Mouse (Mus musculus) midbrain, embryonic 16.5 days (tissue): ENCODE data around the gene Tmem170. TPM values are rescaled to one million over a fixed set of nuclear protein-coding genes. Genes with fewer than 3 reads are reported as not detected.

ENCODE experiments used
- ATAC-seq: fragments of 200-750 bp; cut with Nextera tagmentation; 2 replicates; pipeline ENCODE4 v1.8.0; 2017; ENCODE audit warnings: moderate TSS enrichment
- H3K27ac ChIP-seq: fragments of 300-500 bp; sonication (generic); 2 replicates; pipeline ENCODE4 v1.5.1; 2014; ENCODE audit warnings: mild to moderate bottlenecking, low read length, mixed read lengths
- H3K27me3 ChIP-seq: fragments of 300-500 bp; sonication (generic); 2 replicates; pipeline ENCODE4 v1.6.1; 2014; ENCODE audit warnings: low read depth, low read length, mixed read lengths; ENCODE audit not compliant: control insufficient read depth, insufficient read depth
- H3K36me3 ChIP-seq: fragments of 300-500 bp; sonication (generic); 2 replicates; pipeline ENCODE4 v1.6.1; 2014; ENCODE audit warnings: mild to moderate bottlenecking, low read length, moderate library complexity, mixed read lengths; ENCODE audit not compliant: control insufficient read depth, insufficient read depth
- H3K4me1 ChIP-seq: fragments of 300-500 bp; sonication (generic); 2 replicates; pipeline ENCODE4 v1.6.1; 2014; ENCODE audit warnings: mild to moderate bottlenecking, low read length, mixed read lengths; ENCODE audit not compliant: control insufficient read depth, insufficient read depth
- H3K4me2 ChIP-seq: fragments of 300-500 bp; sonication (generic); 2 replicates; pipeline ENCODE4 v1.6.1; 2014; ENCODE audit warnings: mild to moderate bottlenecking, low read length, mixed read lengths
- H3K4me3 ChIP-seq: fragments of 300-500 bp; sonication (generic); 2 replicates; pipeline ENCODE4 v1.5.1; 2014; ENCODE audit warnings: low read depth, mild to moderate bottlenecking, low read length, moderate library complexity, mixed read lengths
- H3K9ac ChIP-seq: fragments of 300-500 bp; sonication (generic); 2 replicates; pipeline ENCODE4 v1.6.1; 2014; ENCODE audit warnings: low read depth, low read length, mixed read lengths
- H3K9me3 ChIP-seq: fragments of 300-500 bp; sonication (generic); replicated peaks from 2 replicates; pipeline ENCODE4 v1.6.1; 2014; ENCODE audit warnings: mild to moderate bottlenecking, low read length, mixed read lengths; ENCODE audit not compliant: control insufficient read depth, poor library complexity, severe bottlenecking
- WGBS: fragments of 180-500 bp; shearing (Covaris S2); extraction: QIAGEN DNeasy Blood & Tissue Kit; methylation state at CpG from one replicate; pipeline ENCODE4 v1.1.7; 2014; 5-methylcytosine and 5-hydroxymethylcytosine counted together
- polyA plus RNA-seq: library from polyadenylated mRNA; unstranded; fragments of >200 nt; fragmentation: Nextera tagmentation; extraction: Ambion mirVana; gene quantifications from 2 replicates; pipeline ENCODE4 v1.2.1, GENCODE M21; 2015

The Tmem170 gene
- polyA plus RNA-seq, 1 experiment from 2014 or later: 3.8 TPM

DNA sequence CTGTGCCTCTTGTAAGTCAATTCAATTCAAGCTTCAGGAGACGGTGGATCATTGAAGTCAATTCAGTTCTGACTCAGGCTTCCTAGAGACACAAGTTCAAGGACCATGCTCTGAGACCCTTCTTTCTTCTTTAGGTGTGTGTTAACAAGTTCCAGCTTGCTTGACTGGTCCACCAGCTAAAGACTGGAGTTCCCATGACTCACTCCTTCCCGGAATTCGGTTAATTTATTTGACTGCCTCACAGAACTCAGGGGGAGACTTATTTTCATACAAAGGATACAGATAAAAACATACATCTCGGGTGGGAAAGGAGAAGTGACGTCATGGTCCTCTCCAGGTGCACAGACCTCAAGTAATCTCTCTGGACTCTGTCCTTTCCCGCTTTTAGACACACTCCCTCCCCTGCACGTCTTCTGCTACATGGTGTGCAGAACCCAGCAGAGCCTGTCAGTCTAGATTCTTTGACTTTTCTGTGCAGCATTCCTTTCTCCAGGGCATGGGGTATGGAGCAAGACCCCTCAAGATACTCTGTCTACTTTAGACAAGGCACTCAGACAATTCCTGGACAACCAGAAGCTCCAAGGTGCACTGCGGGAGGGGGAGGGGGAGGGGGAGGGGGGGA, 29.1 kb upstream of the Tmem170 start:
- H3K36me3 ChIP-seq: no peaks in the 10 kb centered on the region
- H3K27ac ChIP-seq: no peak overlapping the region
- WGBS: 75% methylated on average over 7 of the region's 8 CpGs
- no peak overlapping the region for H3K4me3 ChIP-seq
- no peak overlapping the region for H3K9ac ChIP-seq
- H3K4me1 ChIP-seq: peaks cover 15% of the 10 kb centered on the region
- no peaks in the 10 kb centered on the region for H3K27me3 ChIP-seq
- ATAC-seq: no peak
- H3K4me2 ChIP-seq: no peak overlapping the region
- H3K9me3 ChIP-seq: no peaks in the 10 kb centered on the region

GRCm38 (mm10) chr8:111902080-111902479, 25.5 kb upstream of the Tmem170 start:
- Histone ChIP-seq H3K36me3 (no peaks in the 10 kb centered on the region), H3K9ac (no peak overlapping the region), H3K27me3 (no peaks in the 10 kb centered on the region), H3K9me3 (no peaks in the 10 kb centered on the region), H3K27ac (no peak overlapping the region), H3K4me1 (no peaks in the 10 kb centered on the region), H3K4me2 (no peak overlapping the region), H3K4me3 (no peak overlapping the region)
- no peak for ATAC-seq
- 47% methylated on average over 5 of the region's 5 CpGs for WGBS

- no peaks in the 10 kb centered on the region for H3K27me3 ChIP-seq
- no peak overlapping the region for H3K4me3 ChIP-seq
- H3K27ac ChIP-seq: no peak overlapping the region
- H3K4me2 ChIP-seq: no peak overlapping the region
- no peak overlapping the region for H3K9ac ChIP-seq
- no peaks in the 10 kb centered on the region for H3K36me3 ChIP-seq
- H3K9me3 ChIP-seq: no peaks in the 10 kb centered on the region; the same call in 1 of the 2 replicates
- no peak for ATAC-seq
- no peaks in the 10 kb centered on the region for H3K4me1 ChIP-seq
- WGBS: 37% methylated on average over 10 of the region's 10 CpGs
Measured at GRCm38 (mm10) chr8:111898586-111898985, 22.0 kb upstream of the Tmem170 start.

GRCm38 (mm10) chr8:111894955-111895354, 18.4 kb upstream of the Tmem170 start:
- Histone ChIP-seq H3K9ac (no peak overlapping the region), H3K27ac (no peak overlapping the region), H3K4me2 (no peak overlapping the region), H3K4me1 (peaks cover 5% of the 10 kb centered on the region; the same call in 1 of the 2 replicates), H3K9me3 (no peaks in the 10 kb centered on the region; the same call in 1 of the 2 replicates), H3K36me3 (no peaks in the 10 kb centered on the region), H3K4me3 (no peak overlapping the region), H3K27me3 (peaks cover 13% of the 10 kb centered on the region)
- no peak for ATAC-seq
- 87% methylated on average over 7 of the region's 7 CpGs for WGBS

GRCm38 (mm10) chr8:111892615-111893014, 16.1 kb upstream of the Tmem170 start:
- 64% methylated on average over 5 of the region's 5 CpGs for WGBS

DNA sequence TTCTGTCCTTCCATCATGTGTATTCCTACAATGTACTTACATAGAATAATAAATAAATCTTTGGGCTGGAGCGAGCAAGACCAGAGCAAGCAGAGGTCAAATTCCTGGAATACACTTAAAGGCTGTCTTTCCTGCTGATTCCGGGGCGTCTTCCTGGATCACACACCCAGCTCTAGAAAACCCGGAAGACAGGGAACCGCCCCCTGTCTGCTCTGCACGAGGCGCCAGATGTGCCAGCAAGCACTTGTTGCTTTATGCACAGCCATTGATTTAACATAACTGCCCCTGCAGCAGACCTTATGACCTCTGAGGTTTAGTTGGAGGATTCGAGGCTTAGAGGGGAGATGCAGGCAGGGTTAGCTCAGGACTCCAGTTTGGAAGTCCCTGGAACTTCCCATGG, 15.4 kb upstream of the Tmem170 start:
- H3K9me3 ChIP-seq: no peaks in the 10 kb centered on the region; the same call in 1 of the 2 replicates
- no peak overlapping the region for H3K4me2 ChIP-seq
- H3K4me3 ChIP-seq: no peak overlapping the region
- H3K27ac ChIP-seq: no peak overlapping the region
- H3K36me3 ChIP-seq: no peaks in the 10 kb centered on the region
- ATAC-seq: no peak
- peaks cover 28% of the 10 kb centered on the region for H3K27me3 ChIP-seq
- no peak overlapping the region for H3K9ac ChIP-seq
- H3K4me1 ChIP-seq: peaks cover 6% of the 10 kb centered on the region; the same call in 1 of the 2 replicates
- WGBS: 41% methylated on average over 8 of the region's 8 CpGs

More at GRCm38 (mm10) chr8:111892615-111893014, 16.1 kb upstream of the Tmem170 start:
- H3K4me3 ChIP-seq: no peak overlapping the region
- H3K9ac ChIP-seq: no peak overlapping the region
- no peaks in the 10 kb centered on the region; the same call in 1 of the 2 replicates for H3K9me3 ChIP-seq
- ATAC-seq: no peak
- H3K27ac ChIP-seq: no peak overlapping the region
- no peak overlapping the region for H3K4me2 ChIP-seq
- no peaks in the 10 kb centered on the region for H3K36me3 ChIP-seq
- H3K27me3 ChIP-seq: peaks cover 28% of the 10 kb centered on the region
- peaks cover 6% of the 10 kb centered on the region; the same call in 1 of the 2 replicates for H3K4me1 ChIP-seq

- Histone ChIP-seq H3K4me2 (no peak overlapping the region), H3K4me3 (no peak overlapping the region; the same call in 1 of the 2 replicates), H3K9ac (no peak overlapping the region), H3K4me1 (peaks cover 6% of the 10 kb centered on the region; the same call in 1 of the 2 replicates), H3K9me3 (no peaks in the 10 kb centered on the region; the same call in 1 of the 2 replicates), H3K36me3 (no peaks in the 10 kb centered on the region), H3K27ac (no peak overlapping the region), H3K27me3 (peaks cover 28% of the 10 kb centered on the region)
- ATAC-seq: no peak
- 58% methylated on average over 6 of the region's 6 CpGs for WGBS
Measured at GRCm38 (mm10) chr8:111890911-111891303, 14.4 kb upstream of the Tmem170 start.

GRCm38 (mm10) chr8:111889931-111890910, 13.7 kb upstream of the Tmem170 start:
- 0 out of 2 replicates have a peak, but pooled peaks have one; percentile 28 for ATAC-seq
- Histone ChIP-seq H3K27ac (no peak overlapping the region), H3K36me3 (no peaks in the 10 kb centered on the region), H3K4me1 (peaks cover 6% of the 10 kb centered on the region; the same call in 1 of the 2 replicates), H3K4me2 (peak overlapping the region; percentile 66), H3K27me3 (peaks cover 28% of the 10 kb centered on the region), H3K9ac (peak overlapping the region; percentile 44; the same call in 1 of the 2 replicates), H3K4me3 (peak overlapping the region; percentile 38), H3K9me3 (no peaks in the 10 kb centered on the region; the same call in 1 of the 2 replicates)
- 10% methylated on average over 86 of the region's 86 CpGs for WGBS
